Mouse (Mus musculus): ENCODE results near the gene Vangl1.

GRCm38 (mm10) chr3:102179869-102180268, 24.6 kb downstream of the Vangl1 start:
- TF ChIP-seq CTCF (IDR thresholded peaks at IDR 0.05) (no peak), EP300 (IDR thresholded peaks at IDR 0.05) (no peak)
